Mouse (Mus musculus) cerebellum, adult 2 months (tissue): ENCODE data around the gene Epha4. TPM values are rescaled to one million over a fixed set of nuclear protein-coding genes. Genes with fewer than 3 reads are reported as not detected.

Experiments
- DNase-seq, 2 experiments: peaks; one replicate each; pipeline ENCODE4 v3.0.0; 2021
- H3K27ac ChIP-seq: fragments of 200-500 bp; 2 replicates; pipeline ENCODE4 v1.5.1; 2012; ENCODE audit warnings: low read length, control low read depth, inconsistent platforms; ENCODE audit not compliant: insufficient read depth
- H3K27me3 ChIP-seq: fragments of 200-500 bp; 2 replicates; pipeline ENCODE4 v1.6.1; 2012; ENCODE audit warnings: inconsistent platforms, mild to moderate bottlenecking, low read length, moderate library complexity; ENCODE audit not compliant: control insufficient read depth, insufficient read depth
- H3K4me1 ChIP-seq: fragments of 200-500 bp; 2 replicates; pipeline ENCODE4 v1.6.1; 2011; ENCODE audit warnings: low read length; ENCODE audit not compliant: control insufficient read depth, insufficient read depth
- H3K4me3 ChIP-seq: fragments of 200-500 bp; replicated peaks from 2 replicates; pipeline ENCODE3; 2011; ENCODE audit warnings: mild to moderate bottlenecking, low read depth, low read length, control low read depth; ENCODE audit not compliant: insufficient read depth
- CTCF ChIP-seq: fragments of 200-500 bp; IDR thresholded peaks from 2 replicates; pipeline ENCODE4 v1.5.1; 2011; ENCODE audit warnings: low read depth, mild to moderate bottlenecking, control low read depth, low read length, moderate library complexity, borderline replicate concordance; ENCODE audit not compliant: insufficient read depth
- POLR2A ChIP-seq: fragments of 200-500 bp; IDR thresholded peaks from 2 replicates; pipeline ENCODE4 v1.6.1; 2011; ENCODE audit warnings: low read length, control low read depth, borderline replicate concordance; ENCODE audit not compliant: insufficient read depth
- WGBS: fragments of 180-500 bp; shearing (Covaris S2); methylation state at CpG from one replicate; pipeline ENCODE4 v1.1.7; 2018; 5-methylcytosine and 5-hydroxymethylcytosine counted together
- polyA plus RNA-seq: library from polyadenylated mRNA; depleted of rRNA; stranded (reverse); fragments of >200 nt; gene quantifications from 2 replicates; pipeline ENCODE4 v1.2.3, GENCODE M21; 2012

The Epha4 gene
- polyA plus RNA-seq, 1 experiment, result 12.5 TPM

GRCm38 (mm10) chr1:77487856-77488462, 26.9 kb downstream of the Epha4 start:
- H3K4me3 ChIP-seq, result no peak overlapping the region
- no peaks in the 10 kb centered on the region for H3K27me3 ChIP-seq
- no peak overlapping the region for H3K27ac ChIP-seq
- no peak for DNase-seq
- TF ChIP-seq POLR2A (no peak), CTCF (no peak)
- WGBS, result 83% methylated on average over 13 of the region's 13 CpGs
- H3K4me1 ChIP-seq, result no peaks in the 10 kb centered on the region

DNA sequence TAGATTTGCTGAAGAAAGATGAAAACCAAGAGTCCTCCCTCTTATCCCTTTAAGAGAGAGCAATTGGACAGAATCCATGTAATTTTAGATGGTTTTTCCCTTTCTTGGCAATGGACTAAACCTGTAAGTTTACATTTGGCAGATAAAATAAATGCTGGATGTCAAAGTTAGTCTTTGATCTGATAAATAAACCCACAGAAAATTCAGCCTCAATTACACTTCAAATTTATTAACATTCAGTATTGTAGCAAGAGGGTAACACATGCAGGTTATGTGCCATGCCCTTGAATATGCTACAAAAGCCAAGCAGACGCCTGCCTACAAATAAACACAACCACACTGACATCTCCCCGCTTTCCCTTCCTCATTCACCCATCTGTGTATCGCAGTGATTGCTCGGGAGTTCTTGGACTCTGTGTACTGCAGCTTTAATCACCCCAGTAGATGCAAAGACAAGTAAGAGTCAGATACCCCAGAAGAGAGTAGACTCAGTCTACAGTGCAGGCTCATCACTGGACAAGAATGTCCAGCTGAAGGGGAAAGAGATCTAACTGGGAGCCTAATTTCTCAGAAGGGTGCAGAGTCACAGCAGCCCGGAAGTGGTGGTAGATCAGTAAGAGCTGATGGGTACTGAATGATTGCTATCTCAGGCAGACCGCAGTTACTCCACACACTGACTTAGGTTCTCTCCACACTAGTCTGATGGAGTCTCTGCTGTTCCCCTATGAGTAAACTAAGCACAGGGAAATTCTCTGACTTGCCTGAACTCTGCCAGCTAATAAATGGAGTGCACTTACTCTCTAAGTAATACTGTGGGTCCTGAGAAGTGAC, 29.9 kb downstream of the Epha4 start:
- 83% methylated on average over 6 of the region's 6 CpGs for WGBS

DNA sequence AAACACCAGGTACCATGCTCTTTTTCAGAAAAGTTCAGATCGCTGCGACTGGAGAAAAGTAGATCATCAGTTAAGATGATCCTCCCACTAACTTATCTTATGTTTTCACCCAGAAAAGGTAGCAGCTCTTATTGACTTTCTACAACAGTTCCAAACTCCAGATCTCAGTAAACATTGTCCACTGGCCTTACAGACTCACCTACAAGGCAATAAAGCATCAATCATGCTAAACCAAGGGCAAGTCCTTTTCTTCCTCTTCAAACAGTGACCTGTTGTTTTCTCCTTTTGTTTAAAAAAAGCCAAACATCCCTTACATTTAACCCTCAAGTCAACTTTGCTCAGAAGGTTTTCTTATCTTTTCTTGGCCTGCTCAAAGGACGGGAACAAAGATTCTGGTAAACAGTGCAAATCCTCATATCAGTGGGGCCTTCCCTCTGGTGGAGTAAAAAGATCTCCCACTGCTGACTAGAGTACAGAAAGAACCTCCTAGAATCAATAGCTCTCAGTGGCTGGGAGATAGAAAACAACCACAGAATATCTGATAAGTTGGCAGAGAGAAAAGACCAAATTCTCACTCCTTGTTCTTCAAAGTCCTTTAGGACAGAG, 39.0 kb downstream of the Epha4 start:
- H3K4me1 ChIP-seq, result no peaks in the 10 kb centered on the region
- 90% methylated on average over 3 of the region's 3 CpGs for WGBS

More for the DNA sequence above, 29.9 kb downstream of the Epha4 start:
- H3K4me1 ChIP-seq, result no peaks in the 10 kb centered on the region
- TF ChIP-seq CTCF, result no peak
- TF ChIP-seq POLR2A, result no peak
- H3K4me3 ChIP-seq, result no peak overlapping the region
- H3K27me3 ChIP-seq, result no peaks in the 10 kb centered on the region
- no peak overlapping the region for H3K27ac ChIP-seq
- no peak for DNase-seq

GRCm38 (mm10) chr1:77473446-77474376, 41.2 kb downstream of the Epha4 start:
- Histone ChIP-seq H3K27me3 (no peaks in the 10 kb centered on the region), H3K4me3 (no peak overlapping the region), H3K27ac (no peak overlapping the region), H3K4me1 (no peaks in the 10 kb centered on the region)
- TF ChIP-seq CTCF (no peak), POLR2A (no peak)
- WGBS, result 43% methylated on average over 12 of the region's 12 CpGs
- no peak for DNase-seq

More for the DNA sequence above, 39.0 kb downstream of the Epha4 start:
- Histone ChIP-seq H3K27ac (no peak overlapping the region), H3K4me3 (no peak overlapping the region), H3K27me3 (no peaks in the 10 kb centered on the region)
- no peak for DNase-seq
- TF ChIP-seq CTCF, result no peak
- no peak for TF ChIP-seq POLR2A

GRCm38 (mm10) chr1:77472566-77472965, 42.3 kb downstream of the Epha4 start:
- no peaks in the 10 kb centered on the region for H3K27me3 ChIP-seq
- TF ChIP-seq POLR2A (no peak), CTCF (no peak)
- H3K4me3 ChIP-seq, result no peak overlapping the region
- H3K4me1 ChIP-seq, result no peaks in the 10 kb centered on the region
- H3K27ac ChIP-seq, result no peak overlapping the region
- DNase-seq, result no peak
- WGBS, result 78% methylated on average over 2 of the region's 2 CpGs

DNA sequence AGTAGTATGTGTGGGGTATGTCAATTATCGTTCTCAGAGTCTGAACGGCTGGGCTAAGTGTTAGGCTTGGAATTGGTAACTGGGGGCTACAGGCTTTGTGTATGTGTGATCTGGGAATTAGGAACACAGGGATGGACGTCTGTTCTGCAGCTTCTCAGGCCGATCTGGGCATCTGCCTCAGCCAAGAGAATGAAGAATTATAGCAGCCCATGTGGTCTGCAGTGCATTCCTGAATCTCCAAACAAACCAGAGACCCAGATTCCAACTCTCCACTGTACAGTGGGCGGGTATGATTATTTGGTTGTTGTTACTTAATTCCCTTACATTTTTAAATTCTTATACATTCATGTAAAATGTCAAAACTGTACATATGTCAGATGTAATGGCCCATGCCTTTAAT, 43.4 kb downstream of the Epha4 start:
- Histone ChIP-seq H3K4me1 (no peaks in the 10 kb centered on the region), H3K27ac (no peak overlapping the region), H3K27me3 (no peaks in the 10 kb centered on the region), H3K4me3 (no peak overlapping the region)
- no peak for DNase-seq
- no peak for TF ChIP-seq POLR2A
- no peak for TF ChIP-seq CTCF
- WGBS, result 67% methylated on average over 5 of the region's 5 CpGs

- TF ChIP-seq POLR2A (no peak), CTCF (no peak)
- Histone ChIP-seq H3K4me1 (no peaks in the 10 kb centered on the region), H3K27me3 (no peaks in the 10 kb centered on the region), H3K4me3 (no peak overlapping the region), H3K27ac (no peak overlapping the region)
- 71% methylated on average over 5 of the region's 5 CpGs for WGBS
- no peak for DNase-seq
Measured at GRCm38 (mm10) chr1:77471037-77471436, 43.9 kb downstream of the Epha4 start.
